Mouse (Mus musculus) myocyte (in vitro differentiated cells): ENCODE results near the gene Zfp462.

Source experiments
- CEBPB ChIP-seq: IDR thresholded peaks from 2 replicates; pipeline ENCODE4 v1.6.1; 2011; ENCODE audit warnings: mild to moderate bottlenecking, moderate library complexity; ENCODE audit not compliant: poor library complexity, insufficient read depth, severe bottlenecking
- E2F4 ChIP-seq: IDR thresholded peaks from one replicate; pipeline ENCODE4 v1.6.1; 2011; ENCODE audit warnings: mild to moderate bottlenecking, control low read depth, moderate library complexity; ENCODE audit not compliant: insufficient read depth
- MAX ChIP-seq: IDR thresholded peaks from one replicate; pipeline ENCODE4 v1.6.1; 2011; ENCODE audit warnings: low read depth, mild to moderate bottlenecking, control low read depth
- MYOD1 ChIP-seq, 3 experiments: IDR thresholded peaks; one replicate each; pipeline ENCODE4 v1.6.1; 2011; ENCODE audit warnings: control low read depth in 2 of 3, low read depth in 2 of 3, mild to moderate bottlenecking in 2 of 3, moderate library complexity in 1 of 3; ENCODE audit not compliant: insufficient read length in 2 of 3, control insufficient read depth in 1 of 3
- MYOG ChIP-seq, 3 experiments: IDR thresholded peaks; one replicate each; pipeline ENCODE4 v1.6.1; 2011; ENCODE audit warnings: control low read depth in 2 of 3, low read depth in 2 of 3, mild to moderate bottlenecking in 2 of 3; ENCODE audit not compliant: insufficient read length in 2 of 3, control insufficient read depth in 1 of 3, insufficient read depth in 1 of 3
- POLR2A ChIP-seq: IDR thresholded peaks from one replicate; pipeline ENCODE4 v1.6.1; 2011; ENCODE audit warnings: low read depth, mild to moderate bottlenecking, control low read depth, moderate library complexity; ENCODE audit not compliant: insufficient read length
- POLR2AphosphoS2 ChIP-seq: IDR thresholded peaks from one replicate; pipeline ENCODE4 v1.6.1; 2011; ENCODE audit warnings: low read depth, control low read depth; ENCODE audit not compliant: insufficient read length
- REST ChIP-seq: IDR thresholded peaks from one replicate; pipeline ENCODE4 v1.6.1; 2011; ENCODE audit warnings: mild to moderate bottlenecking, control low read depth, moderate library complexity; ENCODE audit not compliant: insufficient read depth, insufficient read length
- SRF ChIP-seq: IDR thresholded peaks from one replicate; pipeline ENCODE4 v1.6.1; 2011; ENCODE audit warnings: low read depth; ENCODE audit not compliant: control insufficient read depth, insufficient read length
- TCF12 ChIP-seq: IDR thresholded peaks from one replicate; pipeline ENCODE4 v1.6.1; 2011; ENCODE audit warnings: mild to moderate bottlenecking, control low read depth; ENCODE audit not compliant: poor library complexity, insufficient read depth, severe bottlenecking
- TCF3 ChIP-seq: IDR thresholded peaks from one replicate; pipeline ENCODE4 v1.6.1; 2011; ENCODE audit warnings: low read depth, control low read depth; ENCODE audit not compliant: insufficient read length
- USF1 ChIP-seq: IDR thresholded peaks from one replicate; pipeline ENCODE4 v1.6.1; 2011; ENCODE audit warnings: low read depth, mild to moderate bottlenecking, control low read depth, moderate library complexity

- TF ChIP-seq POLR2A, result no peak
- no peak for TF ChIP-seq USF1
- no peak for TF ChIP-seq CEBPB
- no peak for TF ChIP-seq REST
- TF ChIP-seq POLR2AphosphoS2, result no peak
- no peak for TF ChIP-seq MYOD1 (IDR thresholded peaks at IDR 0.05; ENCODE audit: control insufficient read depth in 1 of 3, insufficient read length in 2 of 3, low read depth in 2 of 3)
- TF ChIP-seq MAX, result no peak
- no peak for TF ChIP-seq TCF12
- no peak for TF ChIP-seq MYOG (IDR thresholded peaks at IDR 0.05; ENCODE audit: control insufficient read depth in 1 of 3, insufficient read depth in 1 of 3, insufficient read length in 2 of 3, low read depth in 2 of 3)
- TF ChIP-seq E2F4, result no peak
- no peak for TF ChIP-seq SRF
- no peak for TF ChIP-seq TCF3
Observed at GRCm38 (mm10) chr4:54945603-54946445, 976 bp downstream of the Zfp462 start.
